Mouse (Mus musculus) kidney, postnatal 25 days (tissue): ENCODE data around the gene Tomm70a.
"Not testable (repeated sequence)": the region's sequence is repeated elsewhere in the genome, so short reads cannot be mapped to it uniquely, and the experiment has no call there.

Experiments
- DNase-seq, 2 experiments: peaks; one replicate each; pipeline ENCODE4 v3.0.0; 2021; ENCODE audit warnings: mixed read lengths in 2 of 2

Gene Tomm70a

DNA sequence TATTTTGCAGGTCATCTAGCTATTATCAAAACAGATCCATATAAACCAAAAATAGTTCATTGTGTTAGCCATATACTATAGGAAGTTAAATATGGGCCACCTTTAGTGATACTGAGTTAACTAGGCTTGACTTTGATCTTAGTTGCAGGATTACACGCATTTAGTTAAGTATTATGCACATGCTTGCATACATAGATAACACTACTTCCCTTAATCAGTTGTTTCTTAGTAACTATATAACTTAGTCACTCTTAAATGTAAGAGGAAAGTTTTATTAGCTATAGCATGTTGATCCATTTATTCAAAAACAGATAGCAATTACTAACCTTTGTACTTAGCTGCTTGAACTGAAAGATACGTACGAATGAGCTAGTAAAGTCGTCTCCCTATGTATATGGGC lies 29.9 kb downstream of the Tomm70a start:
- DNase-seq: no peak

DNA sequence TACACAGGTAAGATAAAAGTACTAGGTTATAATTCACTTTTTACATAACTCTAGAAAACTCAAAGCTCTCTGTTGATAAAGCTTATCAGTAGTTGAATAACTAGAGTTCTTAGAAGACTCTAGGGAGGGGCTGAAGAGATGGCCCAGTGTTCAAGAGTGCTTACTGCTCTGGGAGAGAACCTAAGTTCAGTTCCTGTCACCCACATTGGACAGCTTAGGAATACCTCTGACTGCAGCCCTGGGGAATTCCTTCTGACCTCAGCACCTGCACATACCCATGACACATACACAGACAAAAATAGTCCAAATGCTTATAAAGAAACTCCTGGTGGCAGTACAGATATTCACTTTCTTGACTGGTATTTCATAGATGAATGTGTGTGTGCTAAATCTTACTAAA lies 34.4 kb downstream of the Tomm70a start:
- no peak for DNase-seq

DNA sequence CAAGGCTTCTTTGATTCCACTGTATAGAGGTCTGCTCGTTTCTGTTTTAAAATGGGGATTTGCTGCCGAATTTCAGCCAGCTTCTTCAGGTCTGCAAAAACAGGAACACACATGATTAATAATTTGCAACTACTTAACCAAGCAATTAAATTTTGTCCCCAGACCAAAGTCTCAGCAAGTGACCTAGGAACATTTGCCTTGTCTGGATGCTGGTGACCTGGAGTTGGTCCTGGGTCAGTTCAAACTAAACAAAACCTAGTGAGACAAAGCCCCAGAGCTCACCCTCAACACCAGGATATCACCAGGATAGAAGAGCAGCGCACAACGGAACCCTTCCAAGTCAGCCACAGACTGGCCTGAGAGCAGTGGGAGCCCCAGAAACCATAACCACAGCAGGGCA lies 35.6 kb downstream of the Tomm70a start:
- DNase-seq: peak; percentile 28 to 62

DNA sequence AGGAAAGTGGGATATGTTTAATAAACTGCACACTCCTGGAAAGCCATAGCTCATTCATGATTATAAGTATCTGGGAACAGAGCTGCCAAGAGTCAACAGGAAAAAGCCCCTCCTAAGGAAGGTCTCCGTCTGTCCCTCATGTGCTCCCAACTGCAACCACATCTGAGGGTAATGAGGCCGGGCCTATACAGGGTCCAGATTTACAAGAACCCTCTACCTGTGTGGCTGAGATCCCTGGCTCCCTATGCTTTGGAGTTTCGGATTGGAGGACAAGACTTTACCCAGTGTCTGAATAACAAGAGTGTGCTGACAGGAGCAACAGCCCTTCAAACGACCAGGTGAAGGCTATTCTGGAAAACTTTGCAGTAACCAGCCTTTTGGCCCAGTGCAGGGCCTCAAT lies 36.2 kb downstream of the Tomm70a start:
- no peak for DNase-seq

DNA sequence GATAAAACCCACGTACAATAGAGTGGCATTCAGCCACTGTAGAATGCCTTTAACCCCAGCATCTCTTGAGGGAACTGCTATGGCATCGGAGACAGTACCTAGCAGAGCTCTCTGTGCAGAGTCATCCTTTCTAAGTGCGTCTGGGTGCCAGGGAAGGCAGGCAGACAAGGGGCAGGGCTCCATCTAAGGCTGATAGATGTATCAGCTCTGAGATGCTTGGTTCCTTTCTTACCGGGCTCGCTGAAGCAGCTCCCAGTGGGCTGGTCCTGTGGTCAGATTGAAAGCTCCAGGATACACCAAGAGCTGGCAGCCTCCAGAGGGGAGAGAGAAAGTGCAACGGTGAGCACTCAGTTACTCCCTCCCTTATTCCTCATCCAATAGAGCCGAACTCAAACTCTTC lies 38.3 kb downstream of the Tomm70a start:
- no peak for DNase-seq

DNA sequence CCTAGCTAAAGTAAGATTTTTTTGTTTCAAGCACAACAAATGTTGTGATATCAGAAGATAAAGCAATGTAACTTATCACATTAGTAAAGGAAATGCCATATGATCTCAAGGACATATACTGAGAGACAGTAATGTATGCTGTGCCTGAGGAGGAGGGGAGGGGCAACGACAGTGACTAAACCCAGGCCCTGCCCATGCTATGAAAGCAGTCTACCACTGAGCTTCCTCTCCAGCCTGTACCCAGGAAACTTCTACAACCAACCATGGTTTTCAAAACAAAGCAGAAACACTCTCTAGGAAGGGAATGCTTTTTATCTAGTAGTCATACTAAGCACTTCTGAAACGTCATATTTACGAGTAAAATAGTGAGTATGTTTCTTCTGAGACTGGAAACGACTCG lies 41.3 kb downstream of the Tomm70a start:
- DNase-seq: no peak

DNA sequence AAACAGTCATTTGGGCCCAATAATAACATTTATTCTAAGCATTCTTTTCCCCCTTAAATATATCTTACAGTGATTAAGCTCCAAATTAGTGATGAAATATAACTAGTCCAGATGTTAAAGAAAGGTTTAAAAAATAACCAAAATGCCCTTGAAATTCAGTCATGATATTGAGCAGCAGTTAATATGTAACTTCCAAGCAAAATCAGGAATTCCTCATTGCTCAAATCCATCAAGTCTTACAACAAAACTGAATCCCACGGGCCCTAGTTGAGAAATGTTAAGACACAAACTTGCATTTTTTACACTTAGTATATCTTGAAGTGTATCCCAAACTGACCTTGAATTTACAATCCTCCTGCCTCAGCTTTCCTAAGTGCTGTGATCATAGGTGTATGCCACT lies 42.2 kb downstream of the Tomm70a start:
- DNase-seq: no peak

DNA sequence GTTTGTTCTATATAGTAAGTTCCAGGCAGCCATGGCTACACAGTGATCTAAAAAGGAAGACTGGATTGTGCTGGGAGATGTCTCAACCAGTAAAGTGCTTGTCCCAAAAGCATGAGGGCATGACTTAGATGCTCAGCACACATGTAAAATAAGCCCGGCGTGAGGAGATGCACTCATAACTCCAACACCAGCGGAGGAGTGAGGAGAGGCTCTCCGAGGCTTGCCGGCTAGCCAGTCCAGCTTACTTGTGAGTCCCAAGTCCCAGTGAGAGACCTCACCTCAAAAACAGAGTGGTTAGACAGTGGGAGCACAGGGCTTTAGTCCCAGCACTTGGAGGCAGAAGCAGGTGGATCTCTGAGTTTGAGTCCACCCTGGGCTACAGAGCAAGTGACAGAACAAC lies 43.7 kb downstream of the Tomm70a start:
- DNase-seq: no peak

DNA sequence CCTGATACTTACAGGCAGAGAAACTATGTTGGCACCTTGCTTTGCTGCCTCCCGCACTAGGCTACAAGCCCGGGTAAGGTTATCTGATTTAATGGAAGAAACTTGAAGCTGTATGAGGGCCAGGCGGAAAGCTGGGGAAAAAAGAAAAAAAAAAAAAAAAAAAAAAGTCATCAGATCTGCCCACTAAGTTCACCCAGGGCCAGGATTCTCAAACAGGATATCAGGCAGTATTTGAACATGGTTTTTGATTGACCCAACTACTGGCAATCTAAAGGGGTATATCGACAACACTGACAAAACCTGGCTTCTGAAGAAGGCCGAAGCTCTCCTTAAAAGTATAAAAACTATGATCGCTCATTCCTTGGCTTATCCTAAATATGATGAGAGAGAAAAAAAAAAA lies 44.6 kb downstream of the Tomm70a start:
- DNase-seq: no peak

DNA sequence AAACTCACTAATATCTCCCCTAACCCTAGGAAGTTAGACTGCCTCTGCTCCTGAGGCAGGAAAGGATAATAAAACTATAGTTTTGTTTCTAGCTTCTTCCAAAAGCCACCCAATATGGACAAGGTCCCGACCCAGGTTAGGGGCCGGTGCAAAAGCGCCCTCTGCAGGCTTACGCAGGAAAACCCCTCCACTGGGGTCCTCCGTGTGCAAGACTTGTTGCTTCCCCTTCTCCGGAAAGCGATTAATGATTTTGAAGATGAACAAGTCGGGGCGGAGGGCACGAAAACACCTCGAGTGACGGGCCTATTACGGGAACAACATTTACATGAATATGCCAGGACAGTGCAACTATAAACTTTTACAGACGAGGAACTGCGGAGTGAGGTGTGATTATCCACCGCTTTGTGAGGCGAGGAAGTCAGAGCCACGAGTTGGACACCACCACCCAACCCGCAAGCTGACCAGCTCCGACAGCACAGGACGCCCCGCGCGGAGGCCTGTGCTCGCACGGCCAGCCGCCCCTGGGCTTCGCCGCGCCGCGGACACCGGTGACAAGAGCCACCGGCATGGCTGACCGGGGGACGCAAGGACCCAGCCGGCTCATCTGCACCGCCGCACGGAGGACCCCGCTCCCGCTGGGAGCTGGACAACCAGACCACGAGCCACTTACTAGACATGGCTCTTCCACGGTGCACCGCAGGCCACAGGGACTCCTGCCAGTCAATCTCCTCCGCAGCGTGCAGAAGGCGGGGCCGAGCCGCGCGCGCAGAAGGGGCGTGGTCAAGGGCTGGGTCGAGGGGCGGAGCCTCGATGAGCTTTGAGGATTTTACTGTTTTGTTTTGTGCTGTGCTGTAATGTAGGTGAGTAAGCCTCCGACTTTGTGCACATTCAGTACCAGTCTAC lies 45.4 kb downstream of the Tomm70a start, which contains the start of gene Nit2:
Gene Nit2, minus strand, starts transcription at position 731 of the 903 bp plus-strand sequence.
- DNase-seq: peak; percentile 96 to 97

DNA sequence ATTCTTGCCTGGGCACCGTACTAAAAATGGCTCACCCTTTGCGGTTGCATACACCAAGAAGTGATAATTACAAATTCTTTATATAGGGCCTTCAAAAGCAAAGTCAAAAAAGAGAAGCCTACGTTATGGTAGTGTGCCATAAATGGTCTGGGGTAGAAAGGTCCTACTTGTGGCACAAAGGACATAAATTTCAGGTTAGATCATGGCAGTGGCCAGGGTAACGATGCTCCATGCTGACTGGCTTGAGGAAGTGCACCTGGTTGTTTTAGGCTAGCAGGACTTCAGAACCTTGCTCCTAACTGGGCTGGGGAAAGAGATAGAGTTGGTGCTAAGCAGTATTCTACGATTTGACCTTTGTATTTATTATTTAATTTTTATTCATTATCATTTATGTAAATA lies 46.0 kb downstream of the Tomm70a start:
- DNase-seq: no peak

DNA sequence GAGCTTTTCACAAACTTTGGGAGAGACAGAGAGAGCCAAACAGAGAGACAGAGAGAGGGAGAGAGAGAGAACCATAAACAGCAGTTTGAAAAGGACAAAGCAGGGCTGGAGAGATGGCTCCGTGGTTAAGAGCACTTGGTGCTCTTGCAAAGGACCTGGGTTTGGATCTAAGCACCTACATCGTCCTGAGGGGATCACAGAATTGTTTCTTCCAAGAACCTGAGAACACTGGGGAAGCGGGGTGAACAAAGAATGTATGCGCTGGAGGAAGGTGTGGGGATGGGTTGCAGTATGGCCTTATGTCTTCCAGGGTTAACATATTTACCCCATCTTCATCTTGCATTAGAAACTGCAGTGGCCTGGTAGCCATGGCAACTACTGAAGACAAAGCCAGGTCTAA lies 46.7 kb downstream of the Tomm70a start:
- DNase-seq: no peak

DNA sequence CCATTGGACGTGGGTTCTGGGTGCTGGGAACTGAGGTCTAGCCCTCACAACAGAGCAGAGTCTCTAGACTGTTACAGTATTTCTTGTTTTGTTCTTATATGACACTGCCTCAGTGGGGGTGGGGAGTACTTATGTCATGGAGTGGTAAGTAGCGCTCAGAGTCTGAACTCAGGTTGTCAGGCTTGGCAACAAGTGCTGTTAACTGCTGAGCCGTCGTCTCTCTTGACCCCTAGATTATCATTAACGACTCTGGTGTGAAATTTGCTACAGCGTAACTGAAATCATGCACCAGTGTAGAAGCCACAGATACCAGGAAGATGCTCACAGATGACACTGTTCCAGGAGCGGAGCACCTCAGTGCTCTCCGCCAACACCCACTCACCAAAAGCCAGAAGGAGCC lies 49.7 kb downstream of the Tomm70a start:
- DNase-seq: peak; percentile 52 to 66

DNA sequence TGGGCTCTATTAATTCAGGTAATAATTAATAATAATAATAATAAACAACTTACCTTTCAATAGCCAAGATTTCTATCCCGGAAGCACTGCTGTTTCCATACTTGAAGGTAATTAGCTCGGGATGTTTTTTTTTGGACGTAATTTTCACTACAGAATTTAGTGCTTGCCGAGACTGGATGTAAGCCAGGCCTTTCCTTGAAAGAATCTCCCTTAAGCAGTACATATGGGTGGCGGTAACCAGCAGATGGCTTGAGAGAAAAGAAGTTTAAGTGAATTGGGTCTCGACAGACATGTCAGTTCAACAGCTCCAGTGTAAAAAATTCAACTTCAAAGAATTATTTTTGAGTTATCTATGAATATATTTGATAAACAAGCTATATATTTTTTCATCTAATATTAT lies 50.1 kb downstream of the Tomm70a start:
- DNase-seq: no peak

DNA sequence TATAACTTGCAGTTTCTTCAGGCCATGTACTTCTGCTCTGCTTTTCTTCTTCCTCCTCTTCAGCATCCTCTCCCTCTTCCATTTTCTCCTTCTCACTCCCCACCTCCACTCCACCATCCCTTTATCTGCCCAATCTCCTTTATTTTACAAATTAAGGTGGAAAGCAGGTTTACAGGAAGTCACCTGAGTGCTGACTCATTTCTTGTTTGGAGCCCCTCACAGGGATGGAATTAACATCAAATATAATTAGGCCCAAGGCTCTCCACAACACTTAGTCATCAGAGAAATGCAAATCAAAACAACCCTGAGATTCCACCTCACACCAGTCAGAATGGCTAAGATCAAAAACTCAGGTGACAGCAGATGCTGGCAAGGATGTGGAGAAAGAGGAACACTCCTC lies 53.0 kb downstream of the Tomm70a start:
- not testable (repeated sequence) for DNase-seq

DNA sequence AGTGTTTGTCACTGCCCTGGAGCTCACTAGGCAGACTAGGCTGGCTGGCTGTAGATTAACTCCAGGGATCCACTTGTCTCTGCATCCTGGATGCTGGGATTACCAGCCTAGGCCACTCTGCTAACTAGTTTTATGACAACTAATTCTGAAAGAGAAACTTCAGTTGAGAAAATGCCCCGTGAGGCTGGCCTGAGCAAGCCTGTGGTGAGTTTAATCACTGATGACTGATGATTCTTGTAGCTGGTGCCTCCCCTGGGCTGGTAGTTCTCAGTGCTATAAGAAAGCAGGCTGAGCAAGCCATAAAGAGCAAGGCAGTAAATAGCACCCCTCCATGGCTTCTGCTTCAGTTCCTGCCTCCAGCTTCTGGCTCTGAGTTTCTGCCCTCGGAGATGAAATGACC lies 54.2 kb downstream of the Tomm70a start:
- DNase-seq: no peak

DNA sequence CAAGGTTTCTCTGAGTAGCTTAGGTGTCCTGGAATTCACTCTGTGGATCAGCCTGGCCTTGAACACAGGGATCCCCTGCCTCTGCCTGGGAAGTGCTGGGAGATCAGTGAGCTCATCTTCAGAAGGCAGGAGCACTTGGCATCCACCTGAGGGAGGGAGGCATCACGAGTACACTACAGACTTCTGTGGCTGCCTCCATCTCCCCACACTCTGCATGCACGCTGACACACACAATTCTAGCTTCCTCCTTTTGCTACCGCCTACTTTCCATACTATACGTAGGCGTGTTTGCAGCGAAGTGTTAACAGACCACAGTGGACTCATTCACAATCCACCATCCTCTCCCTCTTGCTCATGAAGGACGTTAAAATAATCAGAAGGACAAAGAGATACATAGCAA lies 54.8 kb downstream of the Tomm70a start:
- DNase-seq: no peak

DNA sequence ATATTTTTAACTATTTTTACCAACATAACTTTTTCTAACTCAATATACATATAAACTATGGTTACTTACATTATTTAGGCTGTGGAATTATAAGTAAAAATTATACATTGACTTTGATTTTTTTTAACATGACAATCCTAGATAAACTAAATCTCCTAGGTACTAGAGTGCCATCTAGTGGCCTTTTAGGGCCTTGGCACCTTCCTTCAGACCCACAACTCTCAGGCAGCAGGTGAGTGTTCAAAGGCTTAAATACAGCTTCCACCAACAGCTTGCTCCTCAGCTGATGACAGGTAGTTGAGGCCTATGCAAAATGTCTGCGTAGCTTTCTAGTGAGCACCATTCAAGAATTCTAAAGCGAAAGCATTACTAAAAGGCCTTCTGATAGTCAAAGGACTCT lies 55.8 kb downstream of the Tomm70a start:
- DNase-seq: peak; percentile 50 to 55

DNA sequence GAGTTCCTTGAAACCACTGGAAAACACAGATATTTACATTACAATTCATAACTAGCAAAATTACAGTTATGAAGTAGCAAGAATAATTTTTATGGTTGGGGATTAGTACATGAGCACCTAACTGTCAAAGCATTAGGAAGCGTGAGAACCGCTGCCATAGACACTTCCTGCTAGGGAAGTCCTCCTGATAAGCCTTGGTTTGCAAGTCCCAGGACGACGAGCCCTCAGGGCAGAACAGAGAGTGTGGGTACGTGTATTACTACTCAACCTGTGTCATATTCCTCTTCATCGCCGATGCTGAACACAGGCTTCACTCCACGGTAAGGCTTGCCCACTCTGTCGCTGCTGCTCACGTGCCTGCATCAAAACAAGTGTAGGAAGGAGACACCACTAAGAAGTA lies 56.2 kb downstream of the Tomm70a start:
- DNase-seq: no peak

DNA sequence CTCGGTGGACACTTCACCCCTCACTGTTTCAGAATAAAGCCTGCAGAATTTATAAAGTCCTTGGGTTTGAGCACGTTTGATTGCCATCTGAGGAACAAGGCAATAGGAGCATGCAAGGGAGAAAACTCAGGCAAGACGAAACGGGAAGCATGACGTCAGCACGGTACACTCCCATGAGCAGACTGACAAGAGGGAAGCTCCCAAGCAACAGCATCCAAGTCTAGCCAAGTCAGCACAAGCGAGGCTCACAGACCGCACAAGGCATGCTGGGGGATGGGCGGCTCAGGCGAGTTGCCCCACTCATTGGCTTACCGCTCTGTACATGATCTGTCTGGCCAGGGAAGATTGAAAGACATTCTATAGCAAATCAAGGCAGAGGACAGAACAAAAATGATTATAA lies 59.7 kb downstream of the Tomm70a start:
- peak in 1 of 2 experiments; percentile 55 for DNase-seq

DNA sequence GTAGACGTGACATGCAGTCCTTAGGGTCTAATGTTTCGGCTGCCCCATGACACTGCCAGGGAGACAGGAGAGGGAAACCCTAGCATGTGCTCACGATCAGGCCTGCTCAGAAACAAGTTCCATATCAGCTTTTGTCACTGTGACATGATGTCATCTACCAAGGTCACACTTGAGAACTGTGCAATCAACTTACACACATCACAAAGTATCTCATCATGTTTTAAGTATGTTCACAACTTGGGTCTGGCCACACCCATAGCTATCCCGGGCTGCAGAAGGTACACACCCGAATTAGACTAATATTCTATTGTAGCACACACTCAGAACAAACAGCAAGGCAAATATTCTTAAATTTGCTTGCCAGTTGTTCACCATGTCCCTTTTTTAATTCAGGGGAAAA lies 60.5 kb downstream of the Tomm70a start:
- DNase-seq: no peak

DNA sequence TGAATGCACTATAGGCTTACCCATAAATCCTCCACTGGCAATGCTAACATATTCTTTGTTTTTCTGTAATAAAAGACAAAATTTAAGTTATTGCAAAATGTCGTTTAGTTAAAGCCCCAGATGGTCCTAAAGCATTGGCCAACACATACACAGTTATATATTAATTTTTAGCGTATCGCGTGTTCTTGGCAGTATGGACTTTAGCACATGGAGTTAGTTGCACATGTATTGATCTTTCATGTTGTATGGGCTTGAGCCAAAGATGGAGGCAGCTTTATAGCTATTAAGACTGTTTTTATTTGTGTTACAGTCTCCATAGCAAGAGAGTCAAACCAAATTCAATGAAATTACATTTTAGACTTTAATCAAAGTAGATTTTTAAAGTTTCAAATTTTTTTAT lies 65.1 kb downstream of the Tomm70a start:
- no peak for DNase-seq

DNA sequence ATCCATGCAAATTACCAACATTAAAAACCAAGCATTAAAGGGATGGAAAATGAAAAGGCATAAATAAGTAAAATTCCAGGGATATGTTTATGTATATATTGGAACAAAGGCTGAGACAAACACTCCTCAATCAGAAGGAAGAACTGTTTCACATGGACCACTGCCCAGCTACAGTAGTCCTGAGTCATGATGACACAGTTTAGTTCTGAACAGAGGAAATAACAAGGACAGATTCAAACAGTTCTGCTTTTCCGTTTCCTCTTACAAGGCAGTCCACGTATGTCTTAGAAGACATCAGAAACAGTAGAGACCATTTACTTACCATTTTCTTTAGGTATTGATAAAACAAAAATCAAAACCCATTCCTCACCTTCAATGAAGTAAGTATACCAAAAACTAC lies 68.0 kb downstream of the Tomm70a start:
- no peak for DNase-seq

DNA sequence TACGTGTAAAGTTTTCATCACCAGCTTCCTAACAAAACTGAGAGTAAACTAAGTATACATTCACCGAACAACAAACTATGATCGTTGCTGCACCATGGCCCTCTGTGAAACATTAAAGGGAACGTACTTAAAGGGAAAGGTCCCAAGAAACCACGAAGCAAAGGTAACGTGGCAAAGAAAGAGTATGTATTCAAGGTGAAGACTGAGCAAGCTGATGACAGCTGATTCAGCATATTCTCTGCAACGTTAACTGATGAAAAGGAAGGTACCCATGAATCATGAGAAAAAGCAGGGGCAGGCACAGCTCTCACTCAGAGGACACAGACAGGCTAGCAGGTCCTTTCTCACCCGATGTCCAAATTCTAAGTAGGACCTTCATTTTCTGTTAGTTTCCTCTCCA lies 68.9 kb downstream of the Tomm70a start:
- no peak for DNase-seq

DNA sequence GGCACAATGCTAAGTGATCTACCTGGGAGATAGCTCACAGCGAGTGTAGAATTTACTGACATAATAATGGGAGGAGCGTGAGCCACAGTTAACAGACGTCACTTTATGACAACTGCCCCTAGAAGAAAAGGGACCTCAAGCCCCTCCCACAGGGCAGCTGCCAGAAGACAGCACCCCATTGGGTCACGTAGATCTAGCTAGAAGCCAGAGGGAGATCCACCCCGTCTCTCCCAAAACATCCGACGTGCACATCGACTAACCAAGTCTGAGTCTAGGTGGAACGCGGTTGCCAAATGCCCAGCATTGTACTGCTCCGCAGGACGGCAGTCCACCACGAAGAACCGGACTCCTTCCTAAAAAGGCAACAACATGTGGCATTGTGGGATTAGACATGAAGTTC lies 69.7 kb downstream of the Tomm70a start:
- DNase-seq: no peak
